Mouse (Mus musculus): ENCODE measurements around the gene Ndc80. TPM values are rescaled to one million over a fixed set of nuclear protein-coding genes. Genes with fewer than 3 reads are reported as not detected.
"Not testable (repeated sequence)": the region's sequence is repeated elsewhere in the genome, so short reads cannot be mapped to it uniquely, and the experiment has no call there.

Ndc80 gene
- polyA plus RNA-seq (2015; fragmentation: Nextera tagmentation; extraction: Ambion mirVana): 31.8 and 32.3 TPM in 2 replicates

DNA sequence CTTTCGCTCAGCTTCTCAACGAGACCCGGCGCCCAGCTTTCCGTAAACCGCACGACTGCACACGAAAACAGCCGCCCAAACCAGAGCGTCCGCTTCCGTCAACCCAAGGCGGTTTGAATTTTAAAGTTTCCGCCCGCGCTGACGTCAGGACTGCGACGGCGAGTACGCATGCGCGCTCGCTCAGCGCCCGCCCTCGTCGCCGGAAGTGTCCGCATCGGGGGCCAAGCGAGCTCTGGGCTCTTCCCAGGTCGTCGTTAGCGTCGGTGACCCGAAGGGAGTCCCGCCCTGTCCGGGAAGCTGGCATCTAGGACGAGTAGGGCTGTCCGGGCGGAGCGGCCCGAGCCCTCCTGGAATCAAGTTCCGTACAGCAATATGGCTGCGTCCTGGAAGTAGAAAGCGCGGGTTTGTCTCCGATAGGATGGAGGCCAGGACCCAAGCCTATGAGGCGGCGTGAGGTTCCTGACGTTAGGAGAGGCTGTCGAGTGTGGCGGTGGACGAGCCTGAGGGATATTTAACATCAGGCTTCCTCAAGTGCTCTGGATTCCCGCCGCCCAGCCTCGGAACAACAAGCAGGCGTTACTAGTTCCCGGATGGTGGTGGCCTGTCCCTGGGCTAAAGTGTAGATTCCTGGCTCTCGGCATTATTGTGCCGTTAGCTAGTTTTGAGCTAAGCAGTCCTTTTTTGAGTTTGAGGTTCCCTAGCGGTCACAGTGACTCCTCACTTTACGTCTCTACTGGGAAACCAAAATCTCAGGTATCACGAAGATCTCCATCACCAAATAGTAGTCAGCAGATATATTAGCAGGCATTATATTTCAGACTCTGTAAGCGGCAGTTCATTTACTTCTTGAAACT lies at the start of gene Ndc80:
Gene Ndc80, minus strand, starts transcription at position 147 of the 854 bp plus-strand sequence.
- H3K4me1 ChIP-seq (replicated peaks): peaks cover 18% of the 10 kb centered on the region
- H3K9ac ChIP-seq: peak within 1 kb of the TSS; percentile 67
- ATAC-seq (replicated peaks; ENCODE audit: insufficient number of reproducible peaks, insufficient read depth, low FRiP score, low read depth): peak; percentile 99
- no peaks in the 10 kb centered on the region for H3K27me3 ChIP-seq
- H3K4me2 ChIP-seq: peak within 1 kb of the TSS; percentile 71
- peak within 1 kb of the TSS; percentile 89 for H3K27ac ChIP-seq
- H3K9me3 ChIP-seq (replicated peaks): no peaks in the 10 kb centered on the region
- peak within 1 kb of the TSS; percentile 59 for H3K4me3 ChIP-seq
- H3K36me3 ChIP-seq: peaks cover 12% of the 10 kb centered on the region
- 1% methylated on average over 66 of the region's 66 CpGs for WGBS

DNA sequence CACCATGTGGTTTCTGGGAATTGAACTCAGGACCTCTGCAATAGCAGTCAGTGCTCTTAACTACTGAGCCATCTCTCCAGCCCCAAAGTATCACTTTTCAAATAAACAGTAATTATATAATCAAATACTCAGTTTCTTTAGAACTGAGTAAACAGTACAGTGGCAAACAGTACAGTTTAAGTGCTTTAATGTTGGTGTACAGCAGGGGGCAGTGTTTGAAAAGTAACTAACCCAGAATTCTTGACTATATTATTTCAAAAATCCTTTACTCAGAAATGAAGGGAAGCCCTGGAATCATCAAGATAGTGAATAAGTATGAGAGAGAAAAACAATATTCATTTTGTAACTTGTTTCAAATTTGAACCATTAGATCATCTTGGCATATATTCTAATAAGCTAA lies 35.0 kb upstream of the Ndc80 start:
- H3K4me2 ChIP-seq: no peak overlapping the region
- H3K27me3 ChIP-seq: no peaks in the 10 kb centered on the region
- no peaks in the 10 kb centered on the region for H3K4me1 ChIP-seq (replicated peaks)
- H3K27ac ChIP-seq: no peak overlapping the region
- H3K9me3 ChIP-seq (replicated peaks): no peaks in the 10 kb centered on the region
- no peak overlapping the region for H3K9ac ChIP-seq
- no peaks in the 10 kb centered on the region for H3K36me3 ChIP-seq
- no peak overlapping the region for H3K4me3 ChIP-seq
- ATAC-seq (replicated peaks; ENCODE audit: insufficient number of reproducible peaks, insufficient read depth, low FRiP score, low read depth): no peak

DNA sequence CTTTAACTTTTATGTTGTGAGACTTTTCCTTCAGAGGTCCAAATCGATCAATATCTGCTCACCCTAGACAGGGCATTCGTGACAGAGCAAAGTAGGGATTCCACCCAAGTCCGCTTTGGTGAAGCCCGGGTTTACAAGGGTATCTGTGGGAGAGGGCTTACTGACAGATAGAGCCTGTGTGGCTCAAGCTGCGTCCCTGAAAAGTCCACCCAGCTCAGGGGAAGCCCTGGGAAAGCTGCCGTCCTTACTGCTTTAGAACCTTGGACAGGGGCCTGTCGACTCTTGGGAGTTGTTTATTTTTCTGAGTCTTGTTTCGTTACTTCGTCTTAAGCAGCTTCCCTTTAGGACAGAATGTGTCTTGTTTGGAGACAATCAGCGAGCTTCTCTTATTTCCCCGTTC lies 26.2 kb upstream of the Ndc80 start:
- ATAC-seq (replicated peaks; ENCODE audit: insufficient number of reproducible peaks, insufficient read depth, low FRiP score, low read depth): no peak
- Histone ChIP-seq H3K9me3 (replicated peaks) (no peaks in the 10 kb centered on the region), H3K27ac (no peak overlapping the region), H3K36me3 (no peaks in the 10 kb centered on the region), H3K27me3 (peaks cover 30% of the 10 kb centered on the region), H3K9ac (no peak overlapping the region), H3K4me2 (peak overlapping the region; percentile 97), H3K4me3 (peak overlapping the region; percentile 61), H3K4me1 (replicated peaks) (peaks cover 12% of the 10 kb centered on the region)
- 11% methylated on average over 11 of the region's 11 CpGs for WGBS

DNA sequence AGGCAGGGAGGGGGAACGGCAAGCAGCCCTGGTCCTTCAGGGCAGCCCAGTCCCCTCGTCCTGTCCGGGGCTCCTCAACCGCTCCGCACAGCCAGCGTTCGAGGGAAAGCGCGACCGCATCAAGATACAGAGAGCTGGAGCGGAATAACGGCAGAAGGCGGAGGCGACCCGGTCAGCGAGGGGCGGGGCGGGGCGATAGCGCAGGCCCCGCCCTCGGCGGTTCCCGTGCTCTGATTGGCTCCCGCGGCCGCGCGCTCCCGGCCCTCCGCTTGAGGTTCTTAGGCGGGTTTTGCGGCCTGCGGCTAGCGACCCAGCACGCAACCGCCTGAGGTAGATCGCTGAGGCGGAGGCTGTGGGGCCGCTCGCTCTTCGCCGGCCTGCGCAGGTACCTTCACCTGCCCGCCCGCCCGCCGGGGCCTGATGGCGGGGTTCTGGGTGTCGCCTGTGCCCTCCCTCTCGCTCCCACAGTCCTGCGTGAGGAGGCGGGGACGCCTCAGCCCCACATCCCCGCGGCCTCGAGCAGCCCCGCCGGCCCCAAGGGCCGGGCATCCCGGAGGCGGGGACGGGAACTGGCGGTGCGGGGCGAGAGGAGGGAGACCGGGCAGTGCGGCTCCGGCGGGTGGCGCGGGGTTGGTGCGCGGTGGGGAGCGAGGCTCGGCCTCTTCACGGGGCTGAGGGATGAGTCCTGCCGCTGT lies 25.2 kb upstream of the Ndc80 start, which contains the start of gene Spdya:
Gene Spdya, plus strand, starts transcription at position 305 of the 695 bp plus-strand sequence.
- Histone ChIP-seq H3K36me3 (no peaks in the 10 kb centered on the region), H3K4me3 (peak within 1 kb of the TSS; percentile 61), H3K4me2 (peak within 1 kb of the TSS; percentile 97), H3K9ac (peak within 1 kb of the TSS; percentile 52), H3K27ac (no peak within 1 kb of the TSS), H3K9me3 (replicated peaks) (no peaks in the 10 kb centered on the region), H3K27me3 (peaks cover 30% of the 10 kb centered on the region), H3K4me1 (replicated peaks) (peaks cover 12% of the 10 kb centered on the region)
- WGBS: under 1% methylated on average over 72 of the region's 78 CpGs
- peak; percentile 95 for ATAC-seq (replicated peaks; ENCODE audit: insufficient number of reproducible peaks, insufficient read depth, low FRiP score, low read depth)

DNA sequence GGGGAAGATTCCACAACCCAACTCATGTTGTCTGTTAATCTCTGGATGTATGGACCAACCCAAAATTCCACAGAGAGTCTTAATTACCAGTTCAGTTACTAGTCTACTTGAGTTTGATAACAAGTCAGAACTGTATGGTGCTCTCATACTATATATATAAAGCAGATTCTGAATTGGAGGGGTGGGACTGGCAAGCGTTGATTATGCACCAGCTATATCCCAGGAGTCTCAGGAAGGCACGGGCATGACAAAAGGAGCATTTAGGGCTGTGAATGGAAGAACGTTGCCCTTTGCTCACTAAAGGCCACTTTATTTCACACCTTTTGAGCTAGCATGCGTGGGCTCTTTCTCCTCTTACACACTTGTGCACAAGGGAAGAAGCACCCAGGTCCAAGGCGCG lies 24.7 kb upstream of the Ndc80 start:
- Histone ChIP-seq H3K36me3 (no peaks in the 10 kb centered on the region), H3K4me2 (peak overlapping the region; percentile 97), H3K4me1 (replicated peaks) (peaks cover 12% of the 10 kb centered on the region), H3K4me3 (peak overlapping the region; percentile 61), H3K27me3 (peaks cover 30% of the 10 kb centered on the region), H3K9ac (peak overlapping the region; percentile 52), H3K27ac (no peak overlapping the region), H3K9me3 (replicated peaks) (no peaks in the 10 kb centered on the region)
- ATAC-seq (replicated peaks; ENCODE audit: insufficient number of reproducible peaks, insufficient read depth, low FRiP score, low read depth): no peak
- 7% methylated on average over 6 of the region's 6 CpGs for WGBS

DNA sequence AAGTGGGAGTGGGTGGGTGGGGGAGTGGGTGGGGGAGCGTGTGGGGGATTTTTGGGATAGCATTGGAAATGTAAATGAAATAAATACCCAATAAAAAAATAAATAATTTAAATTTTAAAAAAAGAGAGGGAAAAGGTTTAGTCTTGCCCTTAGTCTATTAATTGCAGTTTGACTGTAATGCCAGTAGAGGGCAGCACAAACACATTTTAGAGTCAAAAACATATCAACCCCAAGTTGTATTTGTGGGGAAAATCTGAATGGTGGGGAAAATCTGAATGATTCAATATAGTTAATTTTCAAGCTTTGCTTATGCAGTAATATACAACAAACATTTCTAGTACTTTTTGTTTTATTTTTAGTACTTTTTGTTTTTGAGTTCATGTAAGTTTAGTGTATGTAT lies 21.9 kb upstream of the Ndc80 start:
- H3K36me3 ChIP-seq: no peaks in the 10 kb centered on the region
- no peak for ATAC-seq (replicated peaks; ENCODE audit: insufficient number of reproducible peaks, insufficient read depth, low FRiP score, low read depth)

DNA sequence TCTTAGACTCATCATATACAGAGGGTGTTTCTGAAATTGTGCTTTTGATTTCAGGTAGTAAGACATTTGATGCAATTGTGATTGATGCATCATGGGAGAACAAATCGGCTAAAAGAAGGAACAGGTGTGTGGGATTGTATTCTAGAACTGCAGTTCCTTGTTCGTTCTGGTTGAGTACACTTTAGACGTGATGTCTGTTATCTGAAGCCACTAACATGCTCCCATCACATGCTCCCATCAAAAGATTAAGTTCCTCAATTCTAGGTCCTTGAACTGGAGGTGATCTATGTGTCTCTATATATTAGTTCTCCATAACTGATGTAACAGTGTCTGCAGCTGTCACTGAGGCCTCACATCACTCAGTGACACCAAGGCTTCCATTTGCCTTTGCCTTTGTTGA lies 10.5 kb upstream of the Ndc80 start:
- H3K36me3 ChIP-seq: no peaks in the 10 kb centered on the region
- H3K4me2 ChIP-seq: no peak overlapping the region
- H3K27ac ChIP-seq: no peak overlapping the region
- H3K27me3 ChIP-seq: no peaks in the 10 kb centered on the region
- H3K4me3 ChIP-seq: no peak overlapping the region
- ATAC-seq (replicated peaks; ENCODE audit: insufficient number of reproducible peaks, insufficient read depth, low FRiP score, low read depth): no peak
- 71% methylated on average over 3 of the region's 3 CpGs for WGBS
- no peaks in the 10 kb centered on the region for H3K4me1 ChIP-seq (replicated peaks)
- no peak overlapping the region for H3K9ac ChIP-seq
- H3K9me3 ChIP-seq (replicated peaks): no peaks in the 10 kb centered on the region

More for the DNA sequence above, 21.9 kb upstream of the Ndc80 start:
- peaks cover 25% of the 10 kb centered on the region for H3K27me3 ChIP-seq
- H3K4me2 ChIP-seq: no peak overlapping the region
- H3K4me1 ChIP-seq (replicated peaks): peaks cover 12% of the 10 kb centered on the region
- no peak overlapping the region for H3K4me3 ChIP-seq
- 0% methylated on average over 1 of the region's 1 CpGs for WGBS
- no peak overlapping the region for H3K27ac ChIP-seq
- H3K9ac ChIP-seq: no peak overlapping the region
- no peaks in the 10 kb centered on the region for H3K9me3 ChIP-seq (replicated peaks)

DNA sequence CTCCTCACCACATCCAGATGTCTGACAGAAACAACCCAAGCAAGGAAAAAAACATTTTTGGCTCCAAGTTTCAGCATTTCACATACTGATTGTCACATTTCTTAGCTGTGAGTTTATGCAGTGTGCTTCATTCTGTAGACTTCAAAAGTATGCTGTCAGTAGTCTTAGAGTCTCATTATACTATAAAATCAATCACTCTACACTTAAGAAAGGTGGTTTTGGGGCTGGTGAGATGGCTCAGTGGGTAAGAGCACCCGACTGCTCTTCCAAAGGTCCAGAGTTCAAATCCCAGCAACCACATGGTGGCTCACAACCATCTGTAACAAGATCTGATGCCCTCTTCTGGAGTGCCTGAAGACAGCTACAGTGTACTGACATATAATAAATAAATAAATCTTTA lies 8.9 kb upstream of the Ndc80 start:
- not testable (repeated sequence) for H3K9ac ChIP-seq; H3K9me3 ChIP-seq (replicated peaks); ATAC-seq (replicated peaks; ENCODE audit: insufficient number of reproducible peaks, insufficient read depth, low FRiP score, low read depth); H3K4me2 ChIP-seq; H3K4me3 ChIP-seq; H3K36me3 ChIP-seq; H3K27ac ChIP-seq; H3K4me1 ChIP-seq (replicated peaks); H3K27me3 ChIP-seq
- 65% methylated on average over 1 of the region's 1 CpGs for WGBS

DNA sequence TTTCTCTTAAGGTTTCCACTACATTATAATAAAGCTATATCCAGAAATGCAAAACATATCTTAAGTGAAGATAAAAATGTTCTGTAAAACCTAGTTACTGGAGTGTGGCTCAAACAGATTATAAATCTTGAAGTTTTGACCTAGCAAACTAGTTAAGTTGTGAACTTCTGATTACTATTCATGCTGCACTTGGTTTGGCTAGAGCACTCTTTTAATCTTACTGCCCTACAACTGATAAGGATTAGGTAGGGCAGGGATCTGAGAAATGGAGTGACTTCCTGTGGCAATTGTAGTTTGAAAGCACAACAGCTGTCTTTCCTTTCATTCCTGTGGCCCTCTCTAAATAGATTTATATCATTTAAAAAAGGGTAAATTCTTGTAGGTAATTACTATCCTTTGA lies 1.4 kb upstream of the Ndc80 start:
- H3K4me2 ChIP-seq: no peak overlapping the region
- H3K9me3 ChIP-seq (replicated peaks): no peaks in the 10 kb centered on the region
- no peak for ATAC-seq (replicated peaks; ENCODE audit: insufficient number of reproducible peaks, insufficient read depth, low FRiP score, low read depth)
- no peak overlapping the region for H3K27ac ChIP-seq
- H3K36me3 ChIP-seq: peaks cover 4% of the 10 kb centered on the region
- no peaks in the 10 kb centered on the region for H3K27me3 ChIP-seq
- peaks cover 18% of the 10 kb centered on the region for H3K4me1 ChIP-seq (replicated peaks)
- H3K4me3 ChIP-seq: no peak overlapping the region
- no peak overlapping the region for H3K9ac ChIP-seq

DNA sequence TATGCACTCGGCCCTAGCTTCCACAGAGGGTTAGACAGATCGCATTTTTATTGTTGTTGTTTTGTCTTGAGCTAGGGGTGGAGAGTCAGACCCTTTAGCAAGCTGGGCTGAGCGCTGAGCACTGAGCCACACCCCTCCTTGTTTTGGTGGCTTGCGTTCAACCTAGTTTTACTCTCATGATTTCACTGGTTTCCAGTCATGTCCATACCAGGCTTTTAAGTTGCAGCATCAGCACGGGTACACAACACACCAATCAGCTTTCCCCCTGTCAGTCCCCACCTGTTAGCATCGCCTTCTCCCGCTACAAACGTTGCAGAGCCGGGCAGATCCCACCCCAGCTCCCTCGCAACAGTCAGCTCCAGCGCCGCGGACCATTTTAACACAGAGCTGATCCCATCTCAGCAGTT lies 352 bp downstream of the Ndc80 start:
- H3K4me1 ChIP-seq (replicated peaks): peaks cover 18% of the 10 kb centered on the region
- no peaks in the 10 kb centered on the region for H3K27me3 ChIP-seq
- under 1% methylated on average over 13 of the region's 13 CpGs for WGBS
- peak overlapping the region; percentile 89 for H3K27ac ChIP-seq
- ATAC-seq (replicated peaks; ENCODE audit: insufficient number of reproducible peaks, insufficient read depth, low FRiP score, low read depth): peak; percentile 19
- H3K36me3 ChIP-seq: peaks cover 15% of the 10 kb centered on the region
- H3K4me2 ChIP-seq: peak overlapping the region; percentile 71
- no peaks in the 10 kb centered on the region for H3K9me3 ChIP-seq (replicated peaks)
- peak overlapping the region; percentile 67 for H3K9ac ChIP-seq
- H3K4me3 ChIP-seq: peak overlapping the region; percentile 59

DNA sequence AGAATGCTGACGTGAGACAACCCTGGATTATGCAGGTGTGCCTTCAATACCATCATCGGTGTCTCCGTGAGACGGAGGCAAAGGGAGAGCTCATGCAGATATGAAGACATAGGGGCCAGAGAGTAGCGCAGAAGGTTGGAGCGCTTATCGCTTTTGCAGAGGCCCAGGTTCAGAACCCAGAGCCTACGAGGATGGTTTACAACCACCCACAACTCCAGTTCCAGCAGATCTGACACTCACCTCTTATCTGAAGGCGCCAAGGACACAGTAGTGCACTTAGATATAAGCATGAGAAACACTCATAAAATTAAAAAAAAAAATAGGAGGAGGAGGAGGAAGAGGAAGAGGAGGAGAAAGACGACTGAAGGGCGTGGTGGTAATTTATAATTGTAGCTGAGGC lies 16.4 kb downstream of the Ndc80 start:
- peaks cover 71% of the 10 kb centered on the region for H3K36me3 ChIP-seq

More for the DNA sequence above, 16.4 kb downstream of the Ndc80 start:
- 92% methylated on average over 11 of the region's 11 CpGs for WGBS
- Histone ChIP-seq H3K4me1 (replicated peaks) (no peaks in the 10 kb centered on the region), H3K27me3 (no peaks in the 10 kb centered on the region), H3K27ac (no peak overlapping the region), H3K4me3 (no peak overlapping the region), H3K9me3 (replicated peaks) (no peaks in the 10 kb centered on the region), H3K9ac (no peak overlapping the region), H3K4me2 (no peak overlapping the region)
- ATAC-seq (replicated peaks; ENCODE audit: insufficient number of reproducible peaks, insufficient read depth, low FRiP score, low read depth): no peak
